Mouse (Mus musculus): ENCODE measurements at regions not wholly inside any gene's neighbourhood (a gene's known extent, or its start where the extent isn't known, plus 50 kb on each side); places are given as distances from the start of the nearest gene placed in this dataset.

DNA sequence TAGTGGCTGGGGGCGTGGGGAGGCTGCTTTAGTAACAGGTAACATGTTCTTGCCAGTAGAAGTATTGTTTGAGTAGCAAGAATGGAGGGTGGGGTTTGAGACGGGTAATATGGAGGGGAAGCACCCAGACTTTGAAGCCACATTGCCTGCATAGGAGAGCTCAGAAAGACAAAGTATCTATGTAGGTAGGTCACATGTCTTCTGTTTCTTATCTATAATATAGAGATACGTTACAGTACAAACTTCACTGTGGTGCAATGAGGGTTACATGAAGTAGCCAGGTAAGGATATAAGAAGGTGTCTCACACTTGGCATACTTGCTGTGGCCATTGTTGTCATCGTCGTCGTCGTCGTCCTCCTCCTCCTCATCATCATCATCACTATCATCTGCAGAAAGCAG is 77.6 kb upstream of the Slco3a1 start:
- TF ChIP-seq CTCF (conservative IDR thresholded peaks at IDR 0.05; ENCODE audit: insufficient read depth, insufficient read length, low read depth, low read length): no peak
- TF ChIP-seq POLR2A (IDR thresholded peaks at IDR 0.05; ENCODE audit: low read depth, low read length): no peak

Measured in kidney, adult 2 months (tissue).